ENCODE assay signal across 9 mouse cellular contexts in the genomic region with DNA sequence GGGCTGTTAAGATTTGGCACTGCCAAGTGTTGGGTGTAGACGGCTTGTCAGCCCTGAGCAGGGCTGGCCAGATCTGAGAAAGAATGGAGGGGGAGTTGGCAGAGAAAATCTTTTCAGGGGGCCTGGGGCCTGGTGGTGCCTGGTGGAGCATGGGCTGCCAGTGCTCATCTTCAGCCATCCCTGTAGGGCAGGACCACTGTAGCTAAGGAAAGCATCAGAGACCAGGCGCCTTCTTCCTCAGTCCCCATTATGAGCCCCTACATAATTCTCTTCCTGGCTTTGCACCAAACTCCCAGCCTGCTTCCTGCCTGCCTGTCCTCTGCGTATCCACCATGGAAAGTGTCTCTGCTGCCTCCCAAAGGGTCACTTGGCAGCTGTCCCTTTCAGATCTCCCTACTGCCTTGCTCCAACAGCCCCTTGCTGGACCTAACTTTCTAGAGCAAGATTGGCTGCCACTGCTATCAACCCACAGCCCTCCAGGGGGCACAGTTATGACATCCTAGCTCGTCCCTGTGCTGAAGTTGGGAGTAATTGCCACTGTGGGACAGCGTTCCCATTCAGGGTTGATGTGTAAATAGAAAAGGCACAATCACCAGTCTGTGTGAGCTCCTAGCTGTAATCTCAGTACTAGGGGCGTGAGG. TPM values are rescaled to one million over a fixed set of nuclear protein-coding genes. Genes with fewer than 3 reads are reported as not detected.
A peak's percentile ranks its signal among the peaks of the same experiment; 100 is the strongest.
DNase-seq lines count a peak whose midpoint lies in the region; ATAC-seq lines count a peak whose summit lies in the region.
"Had no signal": no experiment of that assay in that cellular context is flagged by ENCODE, and none has a peak within 500 bp of the region (broad histone marks: within the 10 kb centered on the region; RNA-seq: fewer than 3 reads in every experiment).

No protein-coding gene starts in this region.

- H3K27me3 ChIP-seq in hindbrain, embryonic 11.5 days (ENCODE audit: control insufficient read depth, insufficient read depth, low read length): no peaks in the 10 kb centered on the region
- H3K27me3 ChIP-seq in limb, embryonic 10.5 days (ENCODE audit: low read depth, poor library complexity, severe bottlenecking): no peaks in the 10 kb centered on the region
- H3K27me3 ChIP-seq in midbrain, embryonic 10.5 days (ENCODE audit: low read depth, poor library complexity, severe bottlenecking): no peaks in the 10 kb centered on the region
- H3K27me3 ChIP-seq: Patski had no signal

- ATAC-seq in erythroblast, adult 5-6 weeks (replicated peaks; ENCODE audit: low FRiP score, poor library complexity, severe bottlenecking): peak; percentile 74
- no peak for ATAC-seq in hindbrain, embryonic 11.5 days (ENCODE audit: low FRiP score)
- ATAC-seq in inflammation-experienced regulatory T-cells, adult 6 months: no peak
- ATAC-seq: Patski had no signal

- no peak overlapping the region for H3K4me3 ChIP-seq in hindbrain, embryonic 11.5 days (ENCODE audit: low read depth, low read length)
- no peak overlapping the region for H3K4me3 ChIP-seq in limb, embryonic 10.5 days
- no peak overlapping the region for H3K4me3 ChIP-seq in midbrain, embryonic 10.5 days

- H3K4me1 ChIP-seq in hindbrain, embryonic 11.5 days (replicated peaks; ENCODE audit: control insufficient read depth, insufficient read depth, low read length): no peaks in the 10 kb centered on the region
- H3K4me1 ChIP-seq in limb, embryonic 10.5 days: peaks cover 8% of the 10 kb centered on the region
- peaks cover 13% of the 10 kb centered on the region for H3K4me1 ChIP-seq in midbrain, embryonic 10.5 days

- H3K9ac ChIP-seq in hindbrain, embryonic 11.5 days (ENCODE audit: low read depth, low read length): no peak overlapping the region

- DNase-seq in frontal cortex, postnatal 36 days (ENCODE audit: low spot score in 2 of 2): peak; percentile 9 to 28
- no peak for DNase-seq in frontal cortex, postnatal 25 days (ENCODE audit: low spot score in 2 of 2)
- DNase-seq in R1 (ENCODE audit: low read depth, low spot score): peak; percentile 17
- peak; percentile 68 for DNase-seq in hindbrain, embryonic 11.5 days (ENCODE audit: low spot score)
- peak; percentile 41 for DNase-seq in limb, embryonic 10.5 days (ENCODE audit: low spot score)
- DNase-seq in midbrain, embryonic 10.5 days (ENCODE audit: low spot score): peak; percentile 46

- no peaks in the 10 kb centered on the region for H3K36me3 ChIP-seq in hindbrain, embryonic 11.5 days (ENCODE audit: control insufficient read depth, insufficient read depth, low read length)
- H3K36me3 ChIP-seq in limb, embryonic 10.5 days: no peaks in the 10 kb centered on the region
- H3K36me3 ChIP-seq in midbrain, embryonic 10.5 days: no peaks in the 10 kb centered on the region

- no peak overlapping the region for H3K4me2 ChIP-seq in hindbrain, embryonic 11.5 days (replicated peaks; ENCODE audit: low read depth, low read length)

- no peak overlapping the region for H3K27ac ChIP-seq in hindbrain, embryonic 11.5 days (ENCODE audit: low read depth, low read length)
- no peak overlapping the region for H3K27ac ChIP-seq in limb, embryonic 10.5 days
- no peak overlapping the region for H3K27ac ChIP-seq in midbrain, embryonic 10.5 days (replicated peaks)

- H3K9me3 ChIP-seq in hindbrain, embryonic 11.5 days (ENCODE audit: control insufficient read depth, low read length): no peaks in the 10 kb centered on the region
- H3K9me3 ChIP-seq in limb, embryonic 10.5 days (replicated peaks): no peaks in the 10 kb centered on the region
- H3K9me3 ChIP-seq in midbrain, embryonic 10.5 days (replicated peaks): no peaks in the 10 kb centered on the region

- WGBS in hindbrain, embryonic 11.5 days: 45% methylated on average over 6 of the region's 6 CpGs
- 47% methylated on average over 6 of the region's 6 CpGs for WGBS in limb, embryonic 10.5 days
- 43% methylated on average over 6 of the region's 6 CpGs for WGBS in midbrain, embryonic 10.5 days

RNA-seq across cellular contexts. Expression of a gene that starts 39.2 kb away (rescaled TPM):
- total RNA-seq in erythroblast, adult 5-6 weeks (2015; ENCODE audit: low replicate concordance): 2.1 and 3.8 TPM in 2 replicates
- total RNA-seq in erythroblast, adult 5-6 weeks (2017; ENCODE audit: low replicate concordance): 6.6 and 9.6 TPM in 2 replicates
- 4.2 and 4.3 TPM in 2 replicates for polyA plus RNA-seq in hindbrain, embryonic 11.5 days (2014; fragmentation: Nextera tagmentation; extraction: Ambion mirVana)
- polyA plus RNA-seq in limb, embryonic 10.5 days (2016; fragmentation: Nextera tagmentation; extraction: Ambion mirVana): 3.7 and 5.5 TPM in 2 replicates
- 9.0 and 10.0 TPM in 2 replicates for polyA plus RNA-seq in midbrain, embryonic 10.5 days (2016; fragmentation: Nextera tagmentation; extraction: Ambion mirVana)
- polyA plus RNA-seq in inflammation-experienced regulatory T-cells, adult 6 months (2017; shearing (Covaris generic)): 1 to 10 TPM; 1.2 to 2.6 (median 2.1) TPM

Comparison
In these comparisons a context has a peak if more than half of its experiments do, and no peak if none do; other contexts are left out.
1. DNase-seq: peak in frontal cortex, postnatal 36 days (2 of 2), R1 (single experiment), hindbrain, embryonic 11.5 days (single experiment), limb, embryonic 10.5 days (single experiment) and midbrain, embryonic 10.5 days (single experiment); none in frontal cortex, postnatal 25 days (0 of 2).